In the genomic region with DNA sequence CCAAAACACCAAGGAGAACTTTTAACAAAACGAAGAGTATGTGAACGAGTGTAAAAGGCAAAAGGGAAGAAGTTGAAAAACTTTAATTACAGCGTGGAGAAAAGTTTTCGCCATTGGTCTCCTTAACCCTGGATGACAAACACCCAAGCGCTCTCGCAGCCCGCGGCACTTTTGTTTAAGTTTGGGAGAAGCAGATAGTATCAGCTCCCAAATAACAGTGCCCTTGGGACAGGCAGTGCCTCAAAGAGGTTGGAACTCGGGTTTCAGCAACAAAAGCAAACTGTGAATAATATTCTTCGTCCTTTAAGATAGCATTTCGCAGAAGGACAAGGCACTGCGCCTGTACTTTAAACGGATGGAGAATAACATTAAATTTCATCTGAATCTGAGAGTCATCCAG, we compare ENCODE assay signal across 8 mouse cellular contexts. TPM values are rescaled to one million over a fixed set of nuclear protein-coding genes. Genes with fewer than 3 reads are reported as not detected.
DNase-seq lines count a peak whose midpoint lies in the region; ATAC-seq lines count a peak whose summit lies in the region.

No protein-coding gene starts in this region.

- H3K4me2 ChIP-seq in heart, embryonic 16.5 days (ENCODE audit: low read depth, low read length): peak overlapping the region; percentile 98
- peak overlapping the region; percentile 99 for H3K4me2 ChIP-seq in neural tube, embryonic 12.5 days (replicated peaks)

- no peak overlapping the region for H3K27ac ChIP-seq in heart, embryonic 16.5 days (ENCODE audit: low read length)
- peak overlapping the region; percentile 82; the same call in 1 of the 2 replicates for H3K27ac ChIP-seq in forebrain, embryonic 10.5 days
- peak overlapping the region; percentile 31; the same call in 1 of the 2 replicates for H3K27ac ChIP-seq in limb, embryonic 10.5 days
- H3K27ac ChIP-seq in neural tube, embryonic 12.5 days: no peak overlapping the region

- no peaks in the 10 kb centered on the region for H3K9me3 ChIP-seq in heart, embryonic 16.5 days (replicated peaks; ENCODE audit: control insufficient read depth, low read length)
- H3K9me3 ChIP-seq in forebrain, embryonic 10.5 days: no peaks in the 10 kb centered on the region
- no peaks in the 10 kb centered on the region for H3K9me3 ChIP-seq in limb, embryonic 10.5 days (replicated peaks)
- no peaks in the 10 kb centered on the region for H3K9me3 ChIP-seq in neural tube, embryonic 12.5 days

- no peaks in the 10 kb centered on the region for H3K36me3 ChIP-seq in heart, embryonic 16.5 days (ENCODE audit: control insufficient read depth, insufficient read depth)
- H3K36me3 ChIP-seq in forebrain, embryonic 10.5 days (replicated peaks): no peaks in the 10 kb centered on the region
- H3K36me3 ChIP-seq in limb, embryonic 10.5 days: no peaks in the 10 kb centered on the region
- H3K36me3 ChIP-seq in neural tube, embryonic 12.5 days: no peaks in the 10 kb centered on the region

- H3K4me1 ChIP-seq in heart, embryonic 16.5 days (ENCODE audit: control insufficient read depth, insufficient read depth, low read length): peaks cover 11% of the 10 kb centered on the region
- peaks cover 70% of the 10 kb centered on the region for H3K4me1 ChIP-seq in forebrain, embryonic 10.5 days
- H3K4me1 ChIP-seq in limb, embryonic 10.5 days: peaks cover 59% of the 10 kb centered on the region
- H3K4me1 ChIP-seq in neural tube, embryonic 12.5 days: peaks cover 45% of the 10 kb centered on the region

- peaks cover 24% of the 10 kb centered on the region for H3K27me3 ChIP-seq in heart, embryonic 16.5 days (ENCODE audit: control insufficient read depth, insufficient read depth, low read length)
- H3K27me3 ChIP-seq in forebrain, embryonic 10.5 days (ENCODE audit: poor library complexity, severe bottlenecking): peaks cover 77% of the 10 kb centered on the region
- H3K27me3 ChIP-seq in limb, embryonic 10.5 days (ENCODE audit: low read depth, poor library complexity, severe bottlenecking): peaks cover 83% of the 10 kb centered on the region
- peaks cover 39% of the 10 kb centered on the region for H3K27me3 ChIP-seq in neural tube, embryonic 12.5 days (replicated peaks)

- no peak for DNase-seq in heart, postnatal 25 days (ENCODE audit: low spot score)
- DNase-seq in forebrain, embryonic 10.5 days (ENCODE audit: extremely low spot score, low spot score): no peak
- DNase-seq in limb, embryonic 10.5 days (ENCODE audit: low spot score): peak; percentile 35
- DNase-seq in cerebellum, adult 9-10 months: no peak
- no peak for DNase-seq in cerebellum, adult 9-11 months
- no peak for DNase-seq in lung, adult 18-20 months

- peak overlapping the region; percentile 58 for H3K4me3 ChIP-seq in heart, embryonic 16.5 days (ENCODE audit: low read length)
- H3K4me3 ChIP-seq in forebrain, embryonic 10.5 days: peak overlapping the region; percentile 59
- H3K4me3 ChIP-seq in limb, embryonic 10.5 days: peak overlapping the region; percentile 62
- peak overlapping the region; percentile 38 for H3K4me3 ChIP-seq in neural tube, embryonic 12.5 days

- intact Hi-C loops in heart, postnatal 25 days (cut with DNase I): no loop called here

- peak overlapping the region; percentile 45 for H3K9ac ChIP-seq in heart, embryonic 16.5 days (ENCODE audit: low read length)
- no peak overlapping the region for H3K9ac ChIP-seq in neural tube, embryonic 12.5 days

- WGBS in heart, embryonic 16.5 days: 6% methylated on average over 13 of the region's 13 CpGs
- under 1% methylated on average over 13 of the region's 13 CpGs for WGBS in forebrain, embryonic 10.5 days
- WGBS in limb, embryonic 10.5 days: 1% methylated on average over 13 of the region's 13 CpGs
- under 1% methylated on average over 13 of the region's 13 CpGs for WGBS in neural tube, embryonic 12.5 days

- ATAC-seq in heart, embryonic 16.5 days (replicated peaks; ENCODE audit: extremely low read depth, insufficient read depth, low FRiP score): no peak
- ATAC-seq in neural tube, embryonic 12.5 days (ENCODE audit: low FRiP score, low read depth): no peak

RNA-seq across cellular contexts. Expression of a gene that starts 0.6 kb away (rescaled TPM):
- polyA plus RNA-seq in heart, embryonic 16.5 days (2015; fragmentation: Nextera tagmentation; extraction: Ambion mirVana): 25.6 and 28.5 TPM in 2 replicates
- 10 to 100 TPM; 27.4 to 36.9 TPM for total RNA-seq in heart, postnatal 25 days (2021)
- 71.1 and 77.3 TPM in 2 replicates for polyA plus RNA-seq in forebrain, embryonic 10.5 days (2016; fragmentation: Nextera tagmentation; extraction: Ambion mirVana)
- 16.5 and 23.7 TPM in 2 replicates for polyA plus RNA-seq in limb, embryonic 10.5 days (2016; fragmentation: Nextera tagmentation; extraction: Ambion mirVana)
- 67.5 and 74.2 TPM in 2 replicates for polyA plus RNA-seq in neural tube, embryonic 12.5 days (2016; fragmentation: Nextera tagmentation; extraction: Ambion mirVana)

RNA-seq across cellular contexts. Expression of a gene that starts 1.2 kb away (rescaled TPM):
- 168 and 184 TPM in 2 replicates for polyA plus RNA-seq in heart, embryonic 16.5 days (2015; fragmentation: Nextera tagmentation; extraction: Ambion mirVana)
- 10 to 100 TPM; 51.5 to 53.2 TPM for total RNA-seq in heart, postnatal 25 days (2021)
- polyA plus RNA-seq in forebrain, embryonic 10.5 days (2016; fragmentation: Nextera tagmentation; extraction: Ambion mirVana): 360 and 361 TPM in 2 replicates
- polyA plus RNA-seq in limb, embryonic 10.5 days (2016; fragmentation: Nextera tagmentation; extraction: Ambion mirVana): 329 and 347 TPM in 2 replicates
- polyA plus RNA-seq in neural tube, embryonic 12.5 days (2016; fragmentation: Nextera tagmentation; extraction: Ambion mirVana): 310 and 312 TPM in 2 replicates

RNA-seq across cellular contexts. Expression of a gene that starts 46.4 kb away (rescaled TPM):
- 0.70 and 1.6 TPM in 2 replicates for polyA plus RNA-seq in heart, embryonic 16.5 days (2015; fragmentation: Nextera tagmentation; extraction: Ambion mirVana)
- 1 to 10 TPM in 1 of 2 experiments, under 1 TPM in 1; 0.62 to 1.1 TPM for total RNA-seq in heart, postnatal 25 days (2021)
- polyA plus RNA-seq in forebrain, embryonic 10.5 days (2016; fragmentation: Nextera tagmentation; extraction: Ambion mirVana): 1.0 TPM in 2 replicates
- polyA plus RNA-seq in limb, embryonic 10.5 days (2016; fragmentation: Nextera tagmentation; extraction: Ambion mirVana): 1.1 and 1.3 TPM in 2 replicates
- 0.40 and 1.3 TPM in 2 replicates for polyA plus RNA-seq in neural tube, embryonic 12.5 days (2016; fragmentation: Nextera tagmentation; extraction: Ambion mirVana)

Comparison
In these comparisons a context has a peak if more than half of its experiments do, and no peak if none do; other contexts are left out.
1. H3K27ac ChIP-seq: peak in forebrain, embryonic 10.5 days (single experiment) and limb, embryonic 10.5 days (single experiment); none in heart, embryonic 16.5 days (single experiment) and neural tube, embryonic 12.5 days (single experiment).
2. Peak in every context shown above with its lines, with median percentiles within 50 percentile points of each other: H3K4me3 ChIP-seq.